Mouse (Mus musculus) cortical plate, adult 2 months (tissue): ENCODE measurements around the gene Dpep2nb.

Experiments
- CTCF ChIP-seq: fragments of 200-500 bp; IDR thresholded peaks from 2 replicates; pipeline ENCODE4 v1.5.1; 2011; ENCODE audit warnings: mild to moderate bottlenecking, control low read depth, low read length; ENCODE audit not compliant: insufficient read depth; ENCODE audit errors: extremely low read depth
- POLR2A ChIP-seq: fragments of 200-500 bp; IDR thresholded peaks from 2 replicates; pipeline ENCODE4 v1.6.1; 2011; ENCODE audit warnings: mild to moderate bottlenecking, low read length, control low read depth; ENCODE audit not compliant: insufficient read depth; ENCODE audit errors: extremely low read depth

- TF ChIP-seq POLR2A (no peak), CTCF (no peak)
These were observed 30.4 kb downstream of the Dpep2nb start for GRCm38 (mm10) chr8:105975363-105975762.
